Mouse (Mus musculus) CH12.LX (cell line): Measurements from ENCODE around the gene Nrros.

ENCODE experiments used
- CHD2 ChIP-seq: IDR thresholded peaks from 2 replicates; pipeline ENCODE4 v1.6.1; 2011; ENCODE audit warnings: low read length, improper control_type of control experiment
- CTCF ChIP-seq, 2 experiments: IDR thresholded peaks in 1 of 2; conservative IDR thresholded peaks in 1 of 2; 2 replicates each; pipeline ENCODE4 v1.5.1; 2011 to 2012; ENCODE audit warnings: low read depth in 2 of 2, low read length in 2 of 2, improper control_type of control experiment in 1 of 2, inconsistent platforms in 1 of 2, mild to moderate bottlenecking in 1 of 2, moderate library complexity in 1 of 2
- JUND ChIP-seq: conservative IDR thresholded peaks from 2 replicates; pipeline ENCODE4 v1.6.1; 2011; ENCODE audit warnings: low read depth, low read length, improper control_type of control experiment
- KAT2A ChIP-seq: IDR thresholded peaks from 2 replicates; pipeline ENCODE4 v1.6.1; 2012; ENCODE audit warnings: low read length, improper control_type of control experiment, inconsistent platforms; ENCODE audit not compliant: insufficient replicate concordance
- POLR2A ChIP-seq: IDR thresholded peaks from 2 replicates; pipeline ENCODE4 v1.6.1; 2011; ENCODE audit warnings: low read depth, mild to moderate bottlenecking, improper control_type of control experiment, low read length
- RAD21 ChIP-seq: IDR thresholded peaks from 2 replicates; pipeline ENCODE4 v1.6.1; 2011; ENCODE audit warnings: low read depth, mild to moderate bottlenecking, low read length, improper control_type of control experiment, moderate library complexity
- ZC3H11A ChIP-seq: IDR thresholded peaks from 2 replicates; pipeline ENCODE4 v1.6.1; 2012; ENCODE audit warnings: low read depth, mild to moderate bottlenecking, inconsistent platforms, low read length, improper control_type of control experiment

- TF ChIP-seq CTCF (conservative IDR thresholded peaks at IDR 0.05 in 1 of 2, IDR thresholded peaks at IDR 0.05 in 1 of 2; ENCODE audit: low read depth in 2 of 2, low read length in 2 of 2) (no peak), ZC3H11A (no peak), CHD2 (no peak), POLR2A (0 out of 2 replicates have a peak, but pooled peaks have one; percentile 19), KAT2A (no peak), RAD21 (no peak), JUND (no peak)
These were observed 20.8 kb downstream of the Nrros start for GRCm38 (mm10) chr16:32144592-32144991.
